In genomic region chr12:83106120-83106517, GRCm38 (mm10) we compare ENCODE assay signal across 26 mouse cellular contexts.
DNase-seq lines count a peak whose midpoint lies in the region; ATAC-seq lines count a peak whose summit lies in the region.
"Had no signal": no experiment of that assay in that cellular context is flagged by ENCODE, and none has a peak within 500 bp of the region (broad histone marks: within the 10 kb centered on the region; RNA-seq: fewer than 3 reads in every experiment).

No protein-coding gene starts in this region.

- no peak overlapping the region for H3K4me2 ChIP-seq in kidney, embryonic 16.5 days (replicated peaks; ENCODE audit: low read depth, low read length)
- H3K4me2 ChIP-seq in midbrain, embryonic 11.5 days, result no peak overlapping the region
- H3K4me2 ChIP-seq in liver, embryonic 13.5 days, result no peak overlapping the region
- H3K4me2 ChIP-seq: embryonic facial prominence, embryonic 12.5 days; heart, embryonic 11.5 days; stomach, embryonic 15.5 days had no signal

- H3K27ac ChIP-seq in kidney, embryonic 16.5 days (ENCODE audit: low read length), result no peak overlapping the region
- no peak overlapping the region for H3K27ac ChIP-seq in midbrain, embryonic 11.5 days (ENCODE audit: low read depth, low read length)
- no peak overlapping the region for H3K27ac ChIP-seq in midbrain, embryonic 10.5 days (replicated peaks)
- peak overlapping the region; percentile 25; the same call in 1 of the 2 replicates for H3K27ac ChIP-seq in liver, embryonic 13.5 days
- H3K27ac ChIP-seq: embryonic facial prominence, embryonic 12.5 days; gastrocnemius, adult 2 months; hindbrain, embryonic 10.5 days; stomach, embryonic 15.5 days had no signal

- DNase-seq in kidney, adult 9 months, result no peak
- peak; percentile 45 for DNase-seq in midbrain, embryonic 11.5 days (ENCODE audit: low spot score, missing footprints)
- no peak for DNase-seq in midbrain, embryonic 10.5 days (ENCODE audit: low spot score)
- DNase-seq in liver, embryonic 13.5 days, result no peak
- no peak for DNase-seq in Muller cell, postnatal 12 days (ENCODE audit: inconsistent ontology term)
- DNase-seq: adrenal gland, adult 8-10 months; cerebellum, adult 18-20 months; cerebellum, postnatal 25 days; gastrocnemius, adult 2 months; layer of hippocampus, postnatal 36 days; thymus, adult 18-20 months; thymus, postnatal 36 days had no signal

- H3K4me1 ChIP-seq in kidney, embryonic 16.5 days (ENCODE audit: insufficient read depth, low read length), result peaks cover 8% of the 10 kb centered on the region
- peaks cover 6% of the 10 kb centered on the region for H3K4me1 ChIP-seq in midbrain, embryonic 11.5 days (ENCODE audit: control insufficient read depth, insufficient read depth, low read length)
- peaks cover 21% of the 10 kb centered on the region for H3K4me1 ChIP-seq in midbrain, embryonic 10.5 days
- H3K4me1 ChIP-seq in liver, embryonic 13.5 days (replicated peaks), result peaks cover 25% of the 10 kb centered on the region
- H3K4me1 ChIP-seq: embryonic facial prominence, embryonic 12.5 days; stomach, embryonic 15.5 days had no signal

- H3K9ac ChIP-seq in kidney, embryonic 16.5 days (replicated peaks; ENCODE audit: low read length), result no peak overlapping the region
- H3K9ac ChIP-seq in midbrain, embryonic 11.5 days (ENCODE audit: low read length), result no peak overlapping the region
- H3K9ac ChIP-seq in liver, embryonic 13.5 days, result 0 out of 2 replicates have a peak overlapping the region, but pooled peaks have one; percentile 13
- H3K9ac ChIP-seq: embryonic facial prominence, embryonic 12.5 days; stomach, embryonic 15.5 days had no signal

- H3K4me3 ChIP-seq in kidney, embryonic 16.5 days (ENCODE audit: low read length), result no peak overlapping the region
- H3K4me3 ChIP-seq in midbrain, embryonic 11.5 days (ENCODE audit: low read depth, low read length), result no peak overlapping the region
- no peak overlapping the region for H3K4me3 ChIP-seq in midbrain, embryonic 10.5 days
- no peak overlapping the region for H3K4me3 ChIP-seq in liver, embryonic 13.5 days (replicated peaks)
- H3K4me3 ChIP-seq: embryonic facial prominence, embryonic 12.5 days; erythroblast, embryonic 14.5 days; gastrocnemius, adult 2 months; hindbrain, embryonic 10.5 days; megakaryocyte, embryonic 14.5 days; myocyte; stomach, embryonic 15.5 days had no signal

- H3K36me3 ChIP-seq in kidney, embryonic 16.5 days (ENCODE audit: insufficient read depth, low read length), result no peaks in the 10 kb centered on the region
- H3K36me3 ChIP-seq in midbrain, embryonic 11.5 days (ENCODE audit: control insufficient read depth, insufficient read depth, low read length), result no peaks in the 10 kb centered on the region
- H3K36me3 ChIP-seq in midbrain, embryonic 10.5 days, result no peaks in the 10 kb centered on the region
- no peaks in the 10 kb centered on the region for H3K36me3 ChIP-seq in liver, embryonic 13.5 days
- H3K36me3 ChIP-seq: embryonic facial prominence, embryonic 12.5 days; hindbrain, embryonic 10.5 days; stomach, embryonic 15.5 days had no signal

- H3K9me3 ChIP-seq in kidney, embryonic 16.5 days (ENCODE audit: low read length), result no peaks in the 10 kb centered on the region
- no peaks in the 10 kb centered on the region for H3K9me3 ChIP-seq in midbrain, embryonic 11.5 days (ENCODE audit: control insufficient read depth, low read length)
- no peaks in the 10 kb centered on the region for H3K9me3 ChIP-seq in midbrain, embryonic 10.5 days (replicated peaks)
- no peaks in the 10 kb centered on the region for H3K9me3 ChIP-seq in liver, embryonic 13.5 days (replicated peaks)
- H3K9me3 ChIP-seq: embryonic facial prominence, embryonic 12.5 days; hindbrain, embryonic 10.5 days; stomach, embryonic 15.5 days had no signal

- WGBS in kidney, embryonic 16.5 days, result 87% methylated on average over 5 of the region's 5 CpGs
- WGBS in midbrain, embryonic 11.5 days, result 82% methylated on average over 5 of the region's 5 CpGs
- 89% methylated on average over 5 of the region's 5 CpGs for WGBS in midbrain, embryonic 10.5 days
- WGBS in liver, embryonic 13.5 days (ENCODE audit: insufficient replicate concordance), result 30% methylated on average over 5 of the region's 5 CpGs

- no peaks in the 10 kb centered on the region for H3K27me3 ChIP-seq in kidney, embryonic 16.5 days (ENCODE audit: insufficient read depth, low read length)
- no peaks in the 10 kb centered on the region for H3K27me3 ChIP-seq in midbrain, embryonic 11.5 days (ENCODE audit: control insufficient read depth, insufficient read depth, low read length)
- H3K27me3 ChIP-seq in midbrain, embryonic 10.5 days (ENCODE audit: low read depth, poor library complexity, severe bottlenecking), result no peaks in the 10 kb centered on the region
- H3K27me3 ChIP-seq in liver, embryonic 13.5 days, result no peaks in the 10 kb centered on the region
- H3K27me3 ChIP-seq: embryonic facial prominence, embryonic 12.5 days; stomach, embryonic 15.5 days had no signal

- ATAC-seq in kidney, embryonic 16.5 days (ENCODE audit: low FRiP score, low TSS enrichment), result peak; percentile 12; the same call in 1 of the 2 replicates
- no peak for ATAC-seq in midbrain, embryonic 11.5 days (ENCODE audit: low FRiP score)
- peak; percentile 75 for ATAC-seq in liver, embryonic 13.5 days (ENCODE audit: low read depth)
- peak; percentile 78 for ATAC-seq in megakaryocyte-erythroid progenitor cell, adult 5-6 weeks (replicated peaks; ENCODE audit: low FRiP score, low TSS enrichment, poor library complexity, severe bottlenecking)
- ATAC-seq in CD4-positive, CD25-positive, alpha-beta regulatory T cell, adult 4 months, result no peak
- ATAC-seq: activated CD4-positive, CD25-positive, alpha-beta regulatory T cell, adult 4 months; forebrain, embryonic 14.5 days; hindbrain, embryonic 16.5 days; midbrain, embryonic 16.5 days had no signal

Comparison
In these comparisons a context has a peak if more than half of its experiments do, and no peak if none do; other contexts are left out.
1. ATAC-seq: peak in kidney, embryonic 16.5 days (single experiment), liver, embryonic 13.5 days (single experiment) and megakaryocyte-erythroid progenitor cell, adult 5-6 weeks (single experiment); none in midbrain, embryonic 11.5 days (single experiment) and CD4-positive, CD25-positive, alpha-beta regulatory T cell, adult 4 months (single experiment).